Mouse (Mus musculus): ENCODE results near the gene Entpd3. TPM values are rescaled to one million over a fixed set of nuclear protein-coding genes. Genes with fewer than 3 reads are reported as not detected.

Gene Entpd3
- total RNA-seq, 2 experiments from 2014 or later, result 4.5 to 8.5 TPM

- DNase-seq (ENCODE audit: low spot score in 2 of 2), result peak in 1 of 2 experiments; percentile 11
- intact Hi-C loops (cut with DNase I), result loop anchor here (10.0 kb wide), 1 partner anchor 799 kb away; no protein-coding TSS in a partner anchor
Observed at GRCm38 (mm10) chr9:120575748-120576661, 36.4 kb downstream of the Entpd3 start.

- intact Hi-C loops (cut with DNase I), result loop anchor here (10.0 kb wide), 1 partner anchor 798 kb away; no protein-coding TSS in a partner anchor
- no peak for DNase-seq (ENCODE audit: low spot score in 2 of 2)
Observed at GRCm38 (mm10) chr9:120576662-120577013, 37.0 kb downstream of the Entpd3 start.

GRCm38 (mm10) chr9:120577133-120577651 lies 37.6 kb downstream of the Entpd3 start:
- DNase-seq (ENCODE audit: low spot score in 2 of 2), result peak; percentile 86 to 91
- intact Hi-C loops (cut with DNase I), result loop anchor here (10.0 kb wide), 1 partner anchor 798 kb away; no protein-coding TSS in a partner anchor

GRCm38 (mm10) chr9:120577706-120578405 lies 38.2 kb downstream of the Entpd3 start:
- no peak for DNase-seq (ENCODE audit: low spot score in 2 of 2)
- intact Hi-C loops (cut with DNase I), result loop anchor here (10.0 kb wide), 1 partner anchor 797 kb away; no protein-coding TSS in a partner anchor

GRCm38 (mm10) chr9:120578701-120579100 lies 39.1 kb downstream of the Entpd3 start:
- intact Hi-C loops (cut with DNase I), result loop anchor here (10.0 kb wide), 1 partner anchor 796 kb away; no protein-coding TSS in a partner anchor
- DNase-seq (ENCODE audit: low spot score in 2 of 2), result no peak

GRCm38 (mm10) chr9:120579808-120580207 lies 40.2 kb downstream of the Entpd3 start:
- no peak for DNase-seq (ENCODE audit: low spot score in 2 of 2)
- intact Hi-C loops (cut with DNase I), result loop anchor here (5.0 to 10.0 kb wide), 2 partner anchors 662 to 795 kb away; no protein-coding TSS in a partner anchor

- intact Hi-C loops (cut with DNase I), result loop anchor here (5.0 kb wide), 1 partner anchor 660 kb away; no protein-coding TSS in a partner anchor
- DNase-seq (ENCODE audit: low spot score in 2 of 2), result peak; percentile 32 to 58
Observed at GRCm38 (mm10) chr9:120581941-120582618, 42.5 kb downstream of the Entpd3 start.

GRCm38 (mm10) chr9:120582619-120583308 lies 43.1 kb downstream of the Entpd3 start:
- intact Hi-C loops (cut with DNase I), result loop anchor here (5.0 kb wide), 1 partner anchor 660 kb away; no protein-coding TSS in a partner anchor
- DNase-seq (ENCODE audit: low spot score in 2 of 2), result peak; percentile 87 to 94

GRCm38 (mm10) chr9:120583314-120583713 lies 43.7 kb downstream of the Entpd3 start:
- intact Hi-C loops (cut with DNase I), result loop anchor here (5.0 kb wide), 1 partner anchor 659 kb away; no protein-coding TSS in a partner anchor
- no peak for DNase-seq (ENCODE audit: low spot score in 2 of 2)

GRCm38 (mm10) chr9:120586546-120586945 lies 46.9 kb downstream of the Entpd3 start:
- intact Hi-C loops (cut with DNase I), result loop anchor here (1.0 kb wide), 1 partner anchor 84 kb away; no protein-coding TSS in a partner anchor
- DNase-seq (ENCODE audit: low spot score in 2 of 2), result peak; percentile 65 to 72

GRCm38 (mm10) chr9:120591490-120591889 lies 51.9 kb downstream of the Entpd3 start:
- intact Hi-C loops (cut with DNase I), result loop anchor here (1.0 kb wide), 1 partner anchor 90 kb away; no protein-coding TSS in a partner anchor

GRCm38 (mm10) chr9:120593383-120594101 lies 53.9 kb downstream of the Entpd3 start:
- intact Hi-C loops (cut with DNase I), result no loop called here
- no peak for DNase-seq (ENCODE audit: low spot score in 2 of 2)

More at GRCm38 (mm10) chr9:120591490-120591889, 51.9 kb downstream of the Entpd3 start:
- peak; percentile 64 to 68 for DNase-seq (ENCODE audit: low spot score in 2 of 2)

- intact Hi-C loops (cut with DNase I), result no loop called here
Observed at GRCm38 (mm10) chr9:120594839-120595238, 55.2 kb downstream of the Entpd3 start.

GRCm38 (mm10) chr9:120595306-120595705 lies 55.7 kb downstream of the Entpd3 start:
- intact Hi-C loops (cut with DNase I), result no loop called here

More at GRCm38 (mm10) chr9:120594839-120595238, 55.2 kb downstream of the Entpd3 start:
- DNase-seq (ENCODE audit: low spot score in 2 of 2), result no peak

GRCm38 (mm10) chr9:120601488-120602171 lies 62.0 kb downstream of the Entpd3 start:
- intact Hi-C loops (cut with DNase I), result loop anchor here (1.0 to 10.0 kb wide), 5 partner anchors 56 to 639 kb away; no protein-coding TSS in a partner anchor
- peak; percentile 71 to 73 for DNase-seq (ENCODE audit: low spot score in 2 of 2)

More at GRCm38 (mm10) chr9:120595306-120595705, 55.7 kb downstream of the Entpd3 start:
- DNase-seq (ENCODE audit: low spot score in 2 of 2), result no peak

- intact Hi-C loops (cut with DNase I), result loop anchor here (1.0 to 10.0 kb wide), 4 partner anchors 55 to 505 kb away; no protein-coding TSS in a partner anchor
- peak in 1 of 2 experiments; percentile 25 for DNase-seq (ENCODE audit: low spot score in 2 of 2)
Observed at GRCm38 (mm10) chr9:120602172-120602838, 62.7 kb downstream of the Entpd3 start.

Data from left cerebral cortex, postnatal 25 days (tissue).